ENCODE assay signal across 16 mouse cellular contexts in the genomic region with DNA sequence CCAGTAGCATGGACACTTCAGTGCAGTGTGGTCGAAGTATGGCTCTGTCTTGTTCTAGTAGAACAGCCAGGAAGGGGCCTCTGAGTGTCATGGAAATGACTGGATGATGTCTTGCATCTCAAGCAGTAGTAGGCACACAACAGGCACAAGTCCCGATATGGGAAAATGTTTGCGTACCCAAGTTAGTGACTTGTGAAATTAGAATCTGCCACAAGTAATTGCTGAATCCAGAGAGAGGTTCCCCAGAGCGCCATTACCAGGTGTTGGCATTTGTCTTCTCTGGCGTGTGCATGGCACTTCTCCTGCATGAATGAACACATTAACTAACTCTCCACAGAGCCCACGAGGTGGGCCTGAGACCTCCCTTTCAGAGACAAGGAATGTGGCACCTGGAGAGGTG.
"Had no signal": no experiment of that assay in that cellular context is flagged by ENCODE, and none has a peak within 500 bp of the region (broad histone marks: within the 10 kb centered on the region; RNA-seq: fewer than 3 reads in every experiment).

No protein-coding gene starts in this region.

- H3K4me3 ChIP-seq: intestine, embryonic 15.5 days; left cerebral cortex, adult 2 months; limb, embryonic 10.5 days; liver, embryonic 15.5 days; midbrain, embryonic 12.5 days had no signal

- H3K9me3 ChIP-seq: intestine, embryonic 15.5 days; limb, embryonic 10.5 days; liver, embryonic 15.5 days; midbrain, embryonic 12.5 days had no signal

- DNase-seq: kidney, adult 18-20 months; kidney, postnatal 10 days; lung, adult 2 months; lung, postnatal 4 days; right cerebral cortex, postnatal 4 days; spleen, adult 18-20 months; thymus, adult 18-20 months; thymus, postnatal 14 days had no signal

- H3K9ac ChIP-seq: intestine, embryonic 15.5 days; liver, embryonic 15.5 days; midbrain, embryonic 12.5 days had no signal

- H3K4me2 ChIP-seq: intestine, embryonic 15.5 days; liver, embryonic 11.5 days; liver, embryonic 15.5 days; midbrain, embryonic 12.5 days had no signal

- H3K4me1 ChIP-seq: liver, embryonic 15.5 days; megakaryocyte, embryonic 14.5 days had no signal

- H3K27me3 ChIP-seq: intestine, embryonic 15.5 days; liver, embryonic 15.5 days; megakaryocyte, embryonic 14.5 days; midbrain, embryonic 12.5 days had no signal

- H3K27ac ChIP-seq: intestine, embryonic 15.5 days; left cerebral cortex, adult 2 months; limb, embryonic 10.5 days; liver, embryonic 15.5 days; midbrain, embryonic 12.5 days had no signal

- ATAC-seq: intestine, embryonic 15.5 days; lung, postnatal 0 days had no signal

- H3K36me3 ChIP-seq: intestine, embryonic 15.5 days; limb, embryonic 10.5 days; liver, embryonic 15.5 days; midbrain, embryonic 12.5 days had no signal
